Mouse (Mus musculus): Measurements from ENCODE around the gene Ddx39.

- TF ChIP-seq POLR2A (IDR thresholded peaks at IDR 0.05; ENCODE audit: low read depth, low read length) (no peak), CTCF (IDR thresholded peaks at IDR 0.05; ENCODE audit: extremely low read depth, insufficient read length, insufficient replicate concordance, low read depth, low read length) (no peak)
Measured at GRCm38 (mm10) chr8:83716563-83716962, 1.6 kb downstream of the Ddx39 start.
